In the genomic region with DNA sequence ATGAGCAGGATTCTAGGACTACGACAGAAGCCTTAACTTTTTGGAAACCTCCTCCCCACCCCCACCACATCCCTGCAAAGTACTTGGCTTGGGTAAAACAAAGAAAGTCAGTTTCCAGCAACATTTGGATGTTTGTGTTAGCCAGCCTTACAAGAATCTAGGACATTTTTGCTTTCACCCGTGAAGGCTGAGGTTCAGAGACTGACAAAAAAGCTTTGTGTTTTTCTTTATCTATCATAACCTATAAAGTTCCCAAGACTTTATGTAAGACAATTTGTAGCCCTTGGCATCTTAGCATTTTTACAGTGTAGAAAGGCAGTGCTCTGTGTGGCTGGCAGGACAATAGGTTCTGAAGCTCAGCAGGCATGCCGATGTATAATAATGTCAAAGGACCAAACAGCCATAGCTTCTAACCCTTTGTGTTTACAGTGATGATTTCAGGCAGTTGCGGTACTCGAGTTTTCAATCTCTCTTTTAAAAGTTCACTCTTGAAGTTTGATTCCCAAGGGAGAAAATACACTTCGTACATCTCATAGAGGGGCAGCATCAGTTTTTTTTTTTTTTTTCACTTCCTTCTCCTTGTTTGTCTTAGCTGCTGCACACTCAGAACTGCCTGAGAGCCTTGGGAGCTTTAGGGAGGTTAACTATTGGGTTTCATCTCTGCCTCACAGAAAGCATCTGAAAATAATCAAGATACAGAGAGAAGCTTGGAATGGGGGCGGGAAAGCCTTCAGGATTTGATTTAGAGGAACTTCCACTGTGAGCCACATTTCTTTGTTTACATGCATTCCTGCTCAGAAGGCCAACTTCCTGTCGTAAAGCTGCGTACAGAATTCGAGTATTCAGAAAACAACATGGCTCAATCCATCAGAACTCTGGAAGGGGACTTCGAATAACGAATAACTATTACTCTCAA, we compare ENCODE assay signal across 9 mouse cellular contexts.
DNase-seq lines count a peak whose midpoint lies in the region; ATAC-seq and TF ChIP-seq lines count a peak whose summit lies in the region.
"Had no signal": no experiment of that assay in that cellular context is flagged by ENCODE, and none has a peak within 500 bp of the region (broad histone marks: within the 10 kb centered on the region; RNA-seq: fewer than 3 reads in every experiment).

No protein-coding gene starts in this region.

- intact Hi-C loops in left cerebral cortex, adult 2 months (cut with DNase I) = no loop called here

- H3K27me3 ChIP-seq in hindbrain, embryonic 13.5 days = no peaks in the 10 kb centered on the region
- H3K27me3 ChIP-seq in limb, embryonic 13.5 days = no peaks in the 10 kb centered on the region
- H3K27me3 ChIP-seq: liver, embryonic 15.5 days had no signal

- H3K4me2 ChIP-seq in hindbrain, embryonic 13.5 days = no peak overlapping the region
- H3K4me2 ChIP-seq in limb, embryonic 13.5 days (replicated peaks) = peak overlapping the region; percentile 45
- H3K4me2 ChIP-seq: liver, embryonic 15.5 days had no signal

- WGBS in hindbrain, embryonic 13.5 days = 40% methylated on average over 12 of the region's 12 CpGs
- WGBS in limb, embryonic 13.5 days = 11% methylated on average over 12 of the region's 12 CpGs

- peak overlapping the region; percentile 23; the same call in 1 of the 2 replicates for H3K27ac ChIP-seq in hindbrain, embryonic 13.5 days
- H3K27ac ChIP-seq in limb, embryonic 13.5 days = peak overlapping the region; percentile 78
- H3K27ac ChIP-seq in left cerebral cortex, adult 2 months = no peak overlapping the region
- H3K27ac ChIP-seq: liver, embryonic 15.5 days had no signal

- no peak for TF ChIP-seq CTCF in left cerebral cortex, adult 2 months (IDR thresholded peaks at IDR 0.05)

- H3K4me3 ChIP-seq in hindbrain, embryonic 13.5 days = no peak overlapping the region
- no peak overlapping the region for H3K4me3 ChIP-seq in limb, embryonic 13.5 days
- H3K4me3 ChIP-seq in left cerebral cortex, adult 2 months = no peak overlapping the region
- H3K4me3 ChIP-seq: liver, embryonic 15.5 days had no signal

- H3K4me1 ChIP-seq in hindbrain, embryonic 13.5 days (replicated peaks) = peaks cover 3% of the 10 kb centered on the region
- peaks cover 30% of the 10 kb centered on the region for H3K4me1 ChIP-seq in limb, embryonic 13.5 days
- H3K4me1 ChIP-seq: liver, embryonic 15.5 days had no signal

- peak; percentile 6 for DNase-seq in adrenal gland, postnatal 14 days
- no peak for DNase-seq in adrenal gland, postnatal 4 days (ENCODE audit: low spot score in 2 of 2)
- DNase-seq in adipocyte (ENCODE audit: low spot score) = peak; percentile 27
- no peak for DNase-seq in thymus, postnatal 10 days (ENCODE audit: low spot score in 2 of 2)
- no peak for DNase-seq in MN1 (ENCODE audit: low spot score)
- no peak for DNase-seq in left cerebral cortex, adult 2 months (ENCODE audit: extremely low spot score in 1 of 2, low spot score in 2 of 2)

- no peaks in the 10 kb centered on the region for H3K36me3 ChIP-seq in hindbrain, embryonic 13.5 days
- H3K36me3 ChIP-seq in limb, embryonic 13.5 days = no peaks in the 10 kb centered on the region
- H3K36me3 ChIP-seq: liver, embryonic 15.5 days had no signal

- H3K9ac ChIP-seq in hindbrain, embryonic 13.5 days = no peak overlapping the region
- H3K9ac ChIP-seq in limb, embryonic 13.5 days = no peak overlapping the region
- H3K9ac ChIP-seq: liver, embryonic 15.5 days had no signal

- H3K9me3 ChIP-seq in hindbrain, embryonic 13.5 days = no peaks in the 10 kb centered on the region
- no peaks in the 10 kb centered on the region for H3K9me3 ChIP-seq in limb, embryonic 13.5 days
- H3K9me3 ChIP-seq: liver, embryonic 15.5 days had no signal

- no peak for ATAC-seq in hindbrain, embryonic 13.5 days (ENCODE audit: low FRiP score)
- ATAC-seq in limb, embryonic 13.5 days (ENCODE audit: low FRiP score, low read depth) = peak; percentile 91

Comparison
In these comparisons a context has a peak if more than half of its experiments do, and no peak if none do; other contexts are left out.
1. DNase-seq: peak in adrenal gland, postnatal 14 days (single experiment) and adipocyte (single experiment); none in adrenal gland, postnatal 4 days (0 of 2), thymus, postnatal 10 days (0 of 2), MN1 (single experiment) and left cerebral cortex, adult 2 months (0 of 2).